Mouse (Mus musculus) stomach, postnatal 0 days (tissue): ENCODE measurements around the gene Dnajb5.

Experiments used
- CTCF ChIP-seq: IDR thresholded peaks from 2 replicates; pipeline ENCODE4 v1.5.1; 2016; ENCODE audit warnings: antibody characterized with exemption, low read depth, mild to moderate bottlenecking, moderate library complexity
- EP300 ChIP-seq: optimal IDR thresholded peaks from 2 replicates; pipeline ENCODE3; 2016; ENCODE audit warnings: antibody characterized with exemption

DNA sequence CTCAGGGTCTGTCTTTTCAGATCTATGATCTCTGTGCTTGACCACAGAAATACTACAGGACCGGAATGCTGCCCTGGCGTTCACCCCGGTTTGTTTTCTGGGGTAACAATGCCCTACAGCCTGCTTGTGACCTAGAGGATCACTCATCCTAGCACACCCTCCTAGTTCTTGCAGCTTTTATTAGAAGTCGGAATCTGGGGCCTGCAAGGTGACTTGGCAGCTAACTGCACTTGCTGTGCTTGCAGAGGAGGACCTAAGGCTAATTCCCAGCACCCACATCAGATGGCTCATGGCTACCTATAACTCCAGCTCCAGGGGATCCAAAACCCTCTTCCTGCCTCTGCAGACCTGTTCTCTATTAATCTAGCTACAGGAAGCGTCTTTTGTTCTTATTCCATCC, 46.9 kb upstream of the Dnajb5 start:
- TF ChIP-seq CTCF (no peak), EP300 (no peak)
